Mouse (Mus musculus) intestine, embryonic 16.5 days (tissue): ENCODE measurements around the gene Ddx11. TPM values are rescaled to one million over a fixed set of nuclear protein-coding genes. Genes with fewer than 3 reads are reported as not detected.

Experiments
- polyA plus RNA-seq: library from polyadenylated mRNA; unstranded; fragments of >200 nt; fragmentation: Nextera tagmentation; extraction: Ambion mirVana; gene quantifications from 2 replicates; pipeline ENCODE4 v1.2.1, GENCODE M21; 2015

The Ddx11 gene
- polyA plus RNA-seq, 1 experiment from 2014 or later = 12.9 TPM

Other genes with a start within 250 kb of the Ddx11 start
- gene Ralbp1, start 237.7 kb upstream of the Ddx11 start, polyA plus RNA-seq = 67.5 and 71.1 TPM in 2 replicates
- gene Twsg1, start 172.3 kb upstream of the Ddx11 start, polyA plus RNA-seq = 61.7 and 63.1 TPM in 2 replicates
- 24.4 and 24.9 TPM in 2 replicates for gene Ankrd12, start 46.4 kb upstream of the Ddx11 start, polyA plus RNA-seq
- gene Ndufv2, start 22.0 kb upstream of the Ddx11 start, polyA plus RNA-seq = 442 and 463 TPM in 2 replicates
- gene Washc1, start 12.0 kb upstream of the Ddx11 start, polyA plus RNA-seq = 41.1 and 41.9 TPM in 2 replicates